Mouse (Mus musculus) embryo, embryonic 10.5 days (tissue): ENCODE measurements at regions not wholly inside any gene's neighbourhood (a gene's known extent, or its start where the extent isn't known, plus 50 kb on each side); places are given as distances from the start of the nearest gene placed in this dataset.

ENCODE experiments used
- DNase-seq: peaks from one replicate; pipeline ENCODE4 v3.0.0-alpha.2; 2015; ENCODE audit warnings: low spot score

DNA sequence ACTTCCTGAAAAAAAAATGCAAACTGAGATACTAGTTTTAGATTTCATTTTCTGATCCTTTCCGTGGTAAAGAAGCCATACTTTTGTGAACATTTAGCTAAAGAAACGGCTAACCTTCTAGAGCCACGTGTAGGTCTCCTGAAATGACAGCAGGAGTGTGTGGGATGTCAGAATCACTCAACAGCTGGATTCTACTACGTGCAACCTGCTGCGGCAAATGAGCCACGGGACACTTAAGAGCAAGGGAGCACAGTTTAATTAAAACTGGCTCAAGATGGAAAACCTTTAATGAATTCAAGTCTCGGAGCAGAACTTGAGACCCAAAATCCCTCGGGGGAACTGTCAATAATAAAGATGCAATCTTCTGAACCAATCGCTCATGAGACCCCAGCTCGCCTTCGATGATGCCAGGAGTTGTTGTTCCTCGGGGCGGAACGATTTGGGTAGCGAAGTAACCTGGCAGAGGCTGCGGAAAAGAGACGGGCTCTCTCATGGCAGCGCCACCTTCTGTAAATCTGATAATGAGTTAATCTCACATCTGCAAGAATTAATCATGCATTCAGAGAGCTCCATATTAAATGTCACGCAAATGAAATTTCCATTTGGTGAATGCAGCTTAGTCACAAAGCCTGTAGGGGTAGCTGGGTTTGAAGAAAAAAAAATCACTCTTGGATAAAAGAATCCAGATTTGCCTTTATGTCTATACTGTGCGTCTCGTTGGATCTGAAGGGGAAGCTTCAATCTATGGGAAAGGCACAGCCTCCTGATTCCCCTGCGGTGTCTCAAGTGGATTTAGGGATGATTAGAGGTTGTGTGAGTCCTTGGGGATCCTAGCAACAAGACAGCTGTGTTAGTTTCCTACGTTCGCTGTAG is 90.9 kb upstream of the Krr1 start:
- no peak for DNase-seq

DNA sequence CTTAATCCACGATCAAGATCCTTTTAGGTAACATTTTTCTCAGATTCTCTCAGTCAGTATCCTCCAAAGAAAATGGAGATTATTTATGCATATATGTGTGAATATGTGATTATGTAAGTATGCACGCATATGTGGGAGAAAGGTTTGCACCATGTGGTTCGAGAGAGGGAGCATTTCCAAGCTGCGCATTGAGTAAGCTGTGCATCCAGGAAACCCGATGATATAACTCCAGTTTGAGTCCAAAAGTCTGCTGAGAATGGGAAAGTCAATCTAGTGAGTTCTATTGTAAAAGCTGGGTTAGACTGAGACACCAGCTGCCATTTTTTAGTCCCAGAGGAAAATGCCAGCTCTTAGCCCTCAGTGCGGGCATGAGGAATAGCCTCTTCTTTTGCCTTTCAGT is 89.9 kb upstream of the Krr1 start:
- no peak for DNase-seq

- DNase-seq, result no peak
Observed at GRCm38 (mm10) chr10:111884701-111885100, 87.8 kb upstream of the Krr1 start.

DNA sequence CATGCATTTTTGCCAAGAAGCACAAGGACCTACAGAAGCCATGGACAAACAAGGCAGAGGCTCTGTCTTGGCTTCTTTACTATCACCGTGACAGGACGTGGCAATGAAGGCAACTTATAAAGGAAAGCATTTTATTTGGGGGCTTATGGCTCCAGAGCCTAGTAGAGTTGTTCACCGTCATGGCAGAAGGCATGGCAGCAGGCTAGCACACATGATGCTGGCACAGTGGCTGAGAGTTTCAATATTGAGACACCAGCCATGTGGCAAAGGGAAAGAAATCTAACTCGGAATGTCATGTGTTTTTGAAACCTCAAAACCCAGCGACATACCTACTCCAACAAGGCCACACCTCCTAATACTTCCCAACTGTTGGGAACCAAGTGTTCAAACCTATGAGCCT is 83.4 kb upstream of the Krr1 start:
- DNase-seq, result no peak

GRCm38 (mm10) chr10:111893489-111893888 is 79.0 kb upstream of the Krr1 start:
- no peak for DNase-seq

DNA sequence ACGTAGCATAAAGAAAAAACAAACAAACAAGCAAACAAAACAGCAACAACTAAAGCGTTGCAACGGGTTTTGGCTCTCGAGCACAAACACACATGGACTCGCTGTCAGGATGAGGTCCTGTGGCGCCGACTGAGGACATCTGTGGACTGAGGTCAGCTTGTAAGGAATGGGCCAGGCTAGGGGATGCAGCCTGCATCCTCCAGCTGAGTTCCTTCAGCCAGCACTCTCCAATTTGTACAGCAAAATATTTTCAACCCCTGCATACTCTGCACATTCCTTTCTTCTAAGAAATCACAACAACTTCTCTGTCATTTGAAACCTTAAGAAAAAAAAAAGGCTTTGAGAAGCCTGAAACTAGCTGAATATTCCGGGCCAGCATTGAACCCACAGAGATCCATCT is 78.5 kb upstream of the Krr1 start:
- DNase-seq, result no peak

GRCm38 (mm10) chr10:111897361-111897760 is 75.1 kb upstream of the Krr1 start:
- no peak for DNase-seq

DNA sequence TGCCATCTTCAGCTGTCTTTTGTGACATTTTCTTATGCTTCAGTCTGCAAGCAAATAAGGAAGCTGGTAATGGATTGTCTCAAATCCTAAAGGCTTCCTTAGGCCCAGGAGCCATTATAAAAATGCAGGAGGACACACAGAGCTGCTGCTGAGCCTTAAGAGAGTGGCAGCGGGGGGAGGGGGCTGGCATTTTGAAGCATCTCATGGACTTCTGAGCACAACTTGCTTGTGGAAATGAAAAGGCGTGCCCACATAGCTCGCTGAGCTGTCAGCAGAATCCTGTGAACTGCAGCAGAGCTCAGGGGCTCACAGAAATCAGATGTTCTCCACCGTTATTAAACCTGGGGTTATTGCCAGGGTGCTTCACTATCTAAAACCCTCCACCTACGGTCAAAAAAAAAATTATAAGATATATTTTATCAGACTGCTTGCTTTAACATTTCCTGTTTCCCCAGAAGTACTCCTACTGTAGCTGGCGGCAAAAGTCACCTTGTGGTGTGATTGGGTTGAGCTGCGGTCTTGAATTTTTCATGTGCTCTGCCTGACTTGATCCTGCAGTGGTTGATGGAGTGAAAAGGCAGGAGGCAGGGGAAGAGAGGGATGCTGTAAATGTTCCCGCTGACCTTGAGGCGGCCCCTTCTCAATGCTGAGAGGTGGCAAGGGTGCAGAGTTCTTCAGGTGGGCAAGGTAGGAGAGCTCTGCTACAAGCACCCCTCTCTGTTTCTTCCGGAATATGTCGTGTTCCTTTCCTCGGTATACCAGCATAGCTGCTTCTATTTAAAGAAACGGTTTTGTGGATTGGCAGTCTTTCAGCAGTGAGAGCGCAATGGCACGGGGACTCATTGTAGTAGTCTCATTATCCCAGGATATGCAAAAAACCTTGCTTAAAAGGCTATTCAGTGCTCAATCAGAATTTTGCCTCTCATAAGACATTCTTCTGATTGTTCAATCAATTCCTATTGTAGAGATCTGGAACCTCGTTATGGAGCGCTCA is 71.4 kb upstream of the Krr1 start:
- no peak for DNase-seq

GRCm38 (mm10) chr10:111903956-111904355 is 68.5 kb upstream of the Krr1 start:
- no peak for DNase-seq

- DNase-seq, result no peak
Observed at GRCm38 (mm10) chr10:111907836-111908235, 64.6 kb upstream of the Krr1 start.

- no peak for DNase-seq
Observed at GRCm38 (mm10) chr10:111912561-111912960, 59.9 kb upstream of the Krr1 start.

DNA sequence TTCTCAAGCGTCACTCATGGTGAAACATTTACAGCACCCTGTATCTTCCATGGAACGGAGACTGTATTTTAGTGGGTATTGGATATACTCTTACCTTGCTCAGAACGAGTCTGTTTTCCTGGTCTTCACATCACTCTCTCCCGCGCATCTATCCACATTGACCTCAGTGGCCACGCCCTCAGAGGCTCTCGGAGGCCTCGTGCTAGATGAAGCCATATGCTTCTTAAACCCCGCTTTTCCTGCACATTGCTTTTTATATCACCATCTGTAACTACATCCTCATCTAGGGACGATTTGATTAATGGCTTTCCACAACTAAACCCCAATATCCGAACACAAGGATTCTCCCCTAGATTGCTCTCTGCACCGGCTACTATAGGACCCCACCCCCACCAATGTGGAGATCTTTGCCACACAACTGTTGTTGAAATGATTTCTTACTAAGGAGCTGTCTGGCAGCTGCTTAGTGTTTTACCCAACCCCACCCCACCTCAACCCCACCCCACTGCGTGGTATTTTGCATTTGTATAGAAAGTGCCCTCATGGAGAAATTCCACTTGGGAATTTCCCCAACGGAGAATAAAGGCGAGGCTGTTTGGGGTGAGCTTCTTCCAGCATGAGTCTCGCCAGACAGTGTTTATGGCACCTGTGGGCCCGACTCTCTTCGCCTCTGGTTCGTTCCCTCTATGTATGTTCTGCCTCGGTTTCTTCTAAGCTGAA is 59.2 kb upstream of the Krr1 start:
- no peak for DNase-seq

DNA sequence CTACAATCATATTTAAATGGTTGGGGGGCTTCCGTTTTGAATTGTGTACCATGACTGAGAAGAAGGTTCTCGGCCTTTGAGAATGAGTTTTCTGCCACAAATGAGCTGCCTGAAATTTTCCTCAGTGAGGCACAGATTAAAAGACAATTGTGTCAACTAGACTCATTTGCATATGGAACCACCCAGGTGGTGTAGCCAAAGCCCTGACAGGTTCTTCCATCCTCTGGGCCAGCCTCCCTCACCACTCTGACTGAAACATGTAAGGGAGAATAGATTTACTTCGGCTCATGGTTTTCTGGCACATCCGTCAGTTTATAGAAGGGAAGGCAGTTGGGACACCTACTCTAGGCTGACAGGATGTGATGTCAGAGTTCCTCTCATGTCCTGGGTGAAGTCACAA is 58.2 kb upstream of the Krr1 start:
- no peak for DNase-seq

DNA sequence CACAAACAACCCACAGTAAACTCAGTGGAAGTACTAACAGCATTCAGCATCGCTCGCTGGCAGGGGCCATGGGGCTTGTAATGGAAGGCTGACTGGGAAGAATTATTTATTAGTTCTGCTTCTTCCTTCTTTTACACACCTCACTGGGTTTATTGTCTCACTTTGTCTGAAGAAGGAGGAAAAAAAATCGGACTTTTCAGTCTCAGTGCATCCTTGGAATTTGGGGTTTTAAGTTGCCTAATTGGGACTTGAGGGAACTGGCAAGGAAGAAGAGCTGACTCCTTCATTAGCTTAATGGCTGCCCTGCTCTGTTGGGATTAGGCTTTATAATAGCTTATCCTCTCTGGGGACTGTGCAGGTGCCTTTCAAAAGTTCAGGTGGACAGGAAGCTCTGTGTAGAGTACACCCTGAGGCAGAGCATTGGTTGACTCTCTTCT is 54.4 kb upstream of the Krr1 start:
- DNase-seq, result no peak

DNA sequence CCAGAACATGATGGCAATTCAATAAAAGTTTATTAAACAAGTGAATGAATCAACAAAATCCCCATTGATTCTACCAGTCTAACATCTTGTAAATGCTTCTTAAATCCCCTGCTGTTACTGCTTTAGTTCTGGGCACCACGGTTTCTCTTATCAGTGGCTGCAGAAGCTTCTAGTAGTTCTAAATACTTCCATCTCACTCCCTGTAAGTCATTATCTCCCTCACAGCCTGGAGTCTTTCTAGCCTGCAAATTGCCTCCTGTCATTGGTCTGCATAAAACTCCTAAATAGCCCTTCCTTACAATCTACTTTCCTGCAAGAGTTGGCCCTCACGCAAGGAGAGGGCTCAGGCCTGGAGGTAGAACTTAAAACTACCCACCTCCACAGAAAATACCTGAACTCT is 53.0 kb upstream of the Krr1 start:
- no peak for DNase-seq

GRCm38 (mm10) chr10:111921492-111921891 is 51.0 kb upstream of the Krr1 start:
- no peak for DNase-seq
